Mouse (Mus musculus) hindbrain, embryonic 16.5 days (tissue): ENCODE data around the gene Iqcc. TPM values are rescaled to one million over a fixed set of nuclear protein-coding genes. Genes with fewer than 3 reads are reported as not detected.

Experiments used
- ATAC-seq: fragments of 200-750 bp; cut with Nextera tagmentation; 2 replicates; pipeline ENCODE4 v1.8.0; 2017; ENCODE audit warnings: moderate TSS enrichment, moderate library complexity
- H3K27ac ChIP-seq: fragments of 300-500 bp; sonication (generic); 2 replicates; pipeline ENCODE4 v1.5.1; 2014; ENCODE audit warnings: low read depth, mild to moderate bottlenecking, control low read depth, low read length, moderate library complexity
- H3K27me3 ChIP-seq: fragments of 300-500 bp; sonication (generic); replicated peaks from 2 replicates; pipeline ENCODE4 v1.6.1; 2014; ENCODE audit warnings: low read length; ENCODE audit not compliant: control insufficient read depth, insufficient read depth
- H3K36me3 ChIP-seq: fragments of 300-500 bp; sonication (generic); 2 replicates; pipeline ENCODE4 v1.6.1; 2014; ENCODE audit warnings: mild to moderate bottlenecking, low read length, moderate library complexity, mixed read lengths; ENCODE audit not compliant: control insufficient read depth, insufficient read depth
- H3K4me1 ChIP-seq: fragments of 300-500 bp; sonication (generic); 2 replicates; pipeline ENCODE4 v1.6.1; 2014; ENCODE audit warnings: low read depth, low read length; ENCODE audit not compliant: control insufficient read depth, insufficient read depth
- H3K4me2 ChIP-seq: fragments of 300-500 bp; sonication (generic); 2 replicates; pipeline ENCODE4 v1.6.1; 2014; ENCODE audit warnings: mild to moderate bottlenecking, low read length, control low read depth, moderate library complexity
- H3K4me3 ChIP-seq: fragments of 300-500 bp; sonication (generic); 2 replicates; pipeline ENCODE4 v1.5.1; 2014; ENCODE audit warnings: mild to moderate bottlenecking, low read length, control low read depth, moderate library complexity
- H3K9ac ChIP-seq: fragments of 300-500 bp; sonication (generic); 2 replicates; pipeline ENCODE4 v1.6.1; 2014; ENCODE audit warnings: low read depth, mild to moderate bottlenecking, control low read depth, low read length, moderate library complexity
- H3K9me3 ChIP-seq: fragments of 300-500 bp; sonication (generic); 2 replicates; pipeline ENCODE4 v1.6.1; 2014; ENCODE audit warnings: mild to moderate bottlenecking, low read length, moderate library complexity; ENCODE audit not compliant: control insufficient read depth
- WGBS: fragments of 180-500 bp; shearing (Covaris S2); extraction: QIAGEN DNeasy Blood & Tissue Kit; methylation state at CpG from one replicate; pipeline ENCODE4 v1.1.7; 2014; 5-methylcytosine and 5-hydroxymethylcytosine counted together
- polyA plus RNA-seq: library from polyadenylated mRNA; unstranded; fragments of >200 nt; fragmentation: Nextera tagmentation; extraction: Ambion mirVana; gene quantifications from 2 replicates; pipeline ENCODE4 v1.2.1, GENCODE M21; 2015

Iqcc gene
- polyA plus RNA-seq, 1 experiment from 2014 or later: 27.6 TPM

DNA sequence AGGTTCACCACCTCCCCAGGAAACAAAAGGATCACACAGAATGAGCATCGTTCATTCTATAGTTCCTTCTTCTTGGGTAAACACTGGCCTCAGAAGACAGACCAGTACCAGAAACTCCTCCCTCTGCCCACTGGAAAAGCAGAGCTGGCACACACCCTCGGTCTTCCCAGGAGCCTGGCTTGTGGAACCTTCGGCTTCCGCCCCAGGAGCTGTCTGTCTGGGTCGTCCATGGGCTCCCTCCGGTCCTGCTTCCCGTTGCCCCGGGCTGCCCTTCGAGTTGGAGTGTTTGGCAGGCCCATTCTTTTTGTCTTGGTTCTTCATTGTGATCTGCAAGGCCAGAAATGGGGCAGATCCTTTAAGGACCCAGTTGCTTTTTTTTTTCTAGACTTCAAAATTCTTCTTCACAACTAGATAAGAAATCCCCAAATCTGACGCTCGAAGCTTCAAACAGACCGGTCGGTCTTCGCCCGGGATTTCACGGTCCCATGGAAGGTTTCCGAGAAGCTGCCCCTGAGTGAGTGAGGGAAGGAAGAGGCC is 21.3 kb upstream of the Iqcc start:
- peak overlapping the region; percentile 97 for H3K27ac ChIP-seq
- peaks cover 22% of the 10 kb centered on the region for H3K36me3 ChIP-seq
- WGBS: 2% methylated on average over 17 of the region's 17 CpGs
- no peaks in the 10 kb centered on the region for H3K9me3 ChIP-seq
- H3K4me3 ChIP-seq: peak overlapping the region; percentile 69
- no peak for ATAC-seq
- peak overlapping the region; percentile 78 for H3K9ac ChIP-seq
- peak overlapping the region; percentile 93 for H3K4me2 ChIP-seq
- peaks cover 22% of the 10 kb centered on the region for H3K4me1 ChIP-seq
- H3K27me3 ChIP-seq: no peaks in the 10 kb centered on the region

DNA sequence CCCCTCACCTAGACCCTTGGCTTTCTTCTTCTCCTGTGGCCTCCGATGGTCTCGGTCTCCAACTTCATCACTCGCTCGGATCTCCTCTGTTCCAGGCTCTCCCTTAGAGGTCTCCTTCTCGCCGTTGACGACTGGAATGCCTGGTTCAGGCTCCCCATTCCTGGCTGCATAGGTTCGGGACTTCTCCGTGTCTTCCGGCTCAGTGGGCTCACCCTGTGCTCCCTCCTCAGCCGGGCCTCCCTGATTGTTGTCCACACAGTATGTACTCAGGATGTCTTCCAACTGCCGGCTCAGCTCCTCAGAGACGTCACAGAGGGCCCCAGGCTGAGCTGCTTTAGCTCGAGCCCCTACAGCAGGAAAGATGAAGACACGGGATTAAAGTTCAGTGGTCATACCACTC is 20.3 kb upstream of the Iqcc start:
- ATAC-seq: no peak
- peak overlapping the region; percentile 93 for H3K4me2 ChIP-seq
- peaks cover 22% of the 10 kb centered on the region for H3K4me1 ChIP-seq
- no peak overlapping the region for H3K27ac ChIP-seq
- no peak overlapping the region; the same call in 1 of the 2 replicates for H3K9ac ChIP-seq
- H3K36me3 ChIP-seq: peaks cover 27% of the 10 kb centered on the region
- no peaks in the 10 kb centered on the region for H3K27me3 ChIP-seq
- WGBS: 79% methylated on average over 15 of the region's 15 CpGs
- peak overlapping the region; percentile 69 for H3K4me3 ChIP-seq
- H3K9me3 ChIP-seq: no peaks in the 10 kb centered on the region

GRCm38 (mm10) chr4:129633852-129634251 is 15.0 kb upstream of the Iqcc start:
- Histone ChIP-seq H3K27ac (no peak overlapping the region), H3K4me3 (no peak overlapping the region), H3K36me3 (peaks cover 72% of the 10 kb centered on the region), H3K9ac (no peak overlapping the region), H3K4me1 (peaks cover 13% of the 10 kb centered on the region; the same call in 1 of the 2 replicates), H3K27me3 (no peaks in the 10 kb centered on the region), H3K4me2 (no peak overlapping the region), H3K9me3 (no peaks in the 10 kb centered on the region)
- 95% methylated on average over 6 of the region's 6 CpGs for WGBS
- ATAC-seq: no peak

DNA sequence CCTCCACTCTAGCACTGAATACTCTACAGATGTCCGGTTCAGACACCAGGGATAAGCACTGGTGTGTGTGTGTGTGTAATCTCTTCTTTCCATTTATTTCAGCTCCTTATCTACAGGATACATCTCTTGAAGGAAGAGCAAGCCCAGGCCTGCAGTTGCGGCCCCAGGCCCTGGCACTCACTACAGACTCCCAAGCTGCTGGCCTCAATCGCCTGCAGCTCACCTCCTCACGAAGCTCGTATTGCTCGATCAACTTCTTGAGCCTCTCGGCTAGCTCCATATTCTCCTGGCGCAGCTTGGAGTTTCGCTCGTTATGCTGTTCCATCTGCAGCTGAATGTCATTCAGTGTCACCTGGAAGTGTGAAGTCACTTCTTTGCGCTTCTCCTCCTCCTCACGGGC is 13.0 kb upstream of the Iqcc start:
- ATAC-seq: no peak
- no peak overlapping the region for H3K4me2 ChIP-seq
- WGBS: 92% methylated on average over 12 of the region's 12 CpGs
- no peaks in the 10 kb centered on the region for H3K27me3 ChIP-seq
- no peaks in the 10 kb centered on the region for H3K9me3 ChIP-seq
- H3K9ac ChIP-seq: no peak overlapping the region
- H3K4me3 ChIP-seq: no peak overlapping the region
- no peak overlapping the region for H3K27ac ChIP-seq
- H3K36me3 ChIP-seq: peaks cover 79% of the 10 kb centered on the region
- peaks cover 5% of the 10 kb centered on the region; the same call in 1 of the 2 replicates for H3K4me1 ChIP-seq

DNA sequence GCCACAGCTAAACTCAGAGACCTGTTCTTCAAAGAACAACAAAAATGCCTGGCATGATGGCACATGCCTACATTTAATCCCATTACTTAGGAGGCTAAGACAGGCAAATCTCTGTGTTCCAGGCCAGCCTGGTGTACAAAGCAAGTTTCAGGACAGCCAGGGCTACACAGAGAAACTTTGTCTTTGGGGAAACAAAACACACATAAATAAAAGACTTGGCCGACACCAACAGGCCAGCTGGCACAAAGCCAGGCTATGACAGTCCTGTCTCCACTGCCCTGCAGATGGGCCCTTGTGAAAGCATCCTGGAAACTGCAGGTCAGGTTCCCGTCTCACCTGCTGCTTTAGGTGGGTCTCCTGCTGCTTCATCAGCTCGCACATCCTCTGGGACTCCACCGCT is 12.0 kb upstream of the Iqcc start:
- 62% methylated on average over 4 of the region's 4 CpGs for WGBS
- no peaks in the 10 kb centered on the region for H3K9me3 ChIP-seq
- no peak overlapping the region for H3K4me2 ChIP-seq
- no peak overlapping the region for H3K9ac ChIP-seq
- H3K4me1 ChIP-seq: peaks cover 5% of the 10 kb centered on the region; the same call in 1 of the 2 replicates
- H3K27me3 ChIP-seq: no peaks in the 10 kb centered on the region
- no peak overlapping the region for H3K4me3 ChIP-seq
- 0 out of 2 replicates have a peak overlapping the region, but pooled peaks have one; percentile 17 for H3K27ac ChIP-seq
- ATAC-seq: no peak
- peaks cover 72% of the 10 kb centered on the region for H3K36me3 ChIP-seq

- Histone ChIP-seq H3K4me2 (no peak overlapping the region), H3K4me3 (no peak overlapping the region), H3K27me3 (no peaks in the 10 kb centered on the region), H3K4me1 (peaks cover 35% of the 10 kb centered on the region), H3K36me3 (peaks cover 38% of the 10 kb centered on the region), H3K9ac (no peak overlapping the region), H3K27ac (no peak overlapping the region), H3K9me3 (no peaks in the 10 kb centered on the region)
- WGBS: 70% methylated on average over 6 of the region's 6 CpGs
- ATAC-seq: no peak
Measured at GRCm38 (mm10) chr4:129626035-129626434, 7.1 kb upstream of the Iqcc start.

DNA sequence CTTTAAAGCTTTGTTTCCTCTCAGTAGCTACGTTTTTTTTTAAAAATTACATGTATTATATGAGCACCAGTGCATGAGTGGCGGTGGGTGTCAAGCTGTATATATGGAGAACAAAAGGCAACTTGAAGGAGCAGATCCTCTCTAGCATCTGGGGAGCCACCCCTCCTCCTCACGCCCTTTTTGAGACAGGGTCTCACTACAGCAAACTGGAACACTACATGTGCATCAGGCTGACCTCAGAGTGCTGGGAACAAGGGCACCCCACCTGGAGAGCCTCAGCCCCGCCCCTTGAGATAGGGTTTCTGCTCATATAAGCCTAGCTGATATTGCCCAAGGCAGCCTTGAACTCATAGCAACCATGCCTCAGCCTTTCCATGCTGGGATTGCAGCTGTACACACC is 6.6 kb upstream of the Iqcc start:
- no peak overlapping the region for H3K9ac ChIP-seq
- H3K27ac ChIP-seq: peak overlapping the region; percentile 97
- no peak overlapping the region for H3K4me3 ChIP-seq
- WGBS: 46% methylated on average over 4 of the region's 4 CpGs
- peaks cover 33% of the 10 kb centered on the region for H3K36me3 ChIP-seq
- no peaks in the 10 kb centered on the region for H3K27me3 ChIP-seq
- H3K9me3 ChIP-seq: no peaks in the 10 kb centered on the region
- H3K4me1 ChIP-seq: peaks cover 38% of the 10 kb centered on the region
- no peak for ATAC-seq
- peak overlapping the region; percentile 73 for H3K4me2 ChIP-seq

GRCm38 (mm10) chr4:129625029-129625370 is 6.1 kb upstream of the Iqcc start:
- peak overlapping the region; percentile 97 for H3K27ac ChIP-seq
- ATAC-seq: 0 out of 2 replicates have a peak, but pooled peaks have one; percentile 7
- H3K36me3 ChIP-seq: peaks cover 29% of the 10 kb centered on the region
- peak overlapping the region; percentile 73 for H3K4me2 ChIP-seq
- H3K9ac ChIP-seq: peak overlapping the region; percentile 86
- H3K27me3 ChIP-seq: no peaks in the 10 kb centered on the region
- H3K4me3 ChIP-seq: peak overlapping the region; percentile 73
- peaks cover 38% of the 10 kb centered on the region for H3K4me1 ChIP-seq
- no peaks in the 10 kb centered on the region for H3K9me3 ChIP-seq
- WGBS: 3% methylated on average over 6 of the region's 6 CpGs

DNA sequence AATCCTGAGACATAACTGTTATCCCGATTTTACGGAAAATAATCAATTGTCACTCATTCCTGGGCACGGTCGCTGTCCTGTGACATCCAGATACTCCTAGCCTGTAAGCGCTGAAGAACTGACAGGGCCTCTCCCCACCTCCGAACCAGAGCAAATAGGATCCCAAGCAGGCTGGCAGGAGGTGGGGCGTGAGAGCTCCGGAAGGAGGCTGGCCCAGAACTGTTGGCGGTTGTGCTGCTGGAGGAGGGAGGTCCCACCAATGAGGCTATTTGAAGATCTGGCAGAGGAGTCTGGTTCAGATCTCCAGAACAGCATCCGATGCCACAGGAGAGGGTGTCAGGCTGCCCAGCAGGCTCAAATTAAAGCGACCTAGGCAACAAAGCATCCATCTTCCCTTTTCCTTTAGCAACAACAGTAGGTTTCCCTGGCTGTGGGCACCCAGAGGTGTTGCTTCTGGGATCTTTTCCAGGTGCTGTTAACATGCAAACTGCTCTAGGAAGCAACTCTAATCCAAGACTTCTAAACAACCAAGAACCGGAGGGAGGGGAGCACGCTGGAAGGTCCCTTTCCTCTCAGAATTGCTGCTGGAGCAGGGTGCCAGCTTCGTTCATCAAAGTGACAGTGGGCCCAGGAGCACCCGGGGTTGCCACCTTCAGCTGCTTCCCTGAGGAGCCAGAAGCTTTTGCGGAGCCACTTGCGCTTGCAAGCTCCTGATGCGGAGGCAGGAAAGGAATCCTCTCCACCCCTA is 5.6 kb upstream of the Iqcc start:
- peak; percentile 95 for ATAC-seq
- 2% methylated on average over 18 of the region's 18 CpGs for WGBS

More for the DNA sequence above, 5.6 kb upstream of the Iqcc start:
- Histone ChIP-seq H3K4me2 (peak overlapping the region; percentile 73), H3K36me3 (peaks cover 24% of the 10 kb centered on the region), H3K27me3 (no peaks in the 10 kb centered on the region), H3K4me3 (peak overlapping the region; percentile 73), H3K9me3 (no peaks in the 10 kb centered on the region), H3K9ac (peak overlapping the region; percentile 86), H3K27ac (peak overlapping the region; percentile 97), H3K4me1 (peaks cover 38% of the 10 kb centered on the region)
